Mouse (Mus musculus) liver, embryonic 12.5 days (tissue): ENCODE data around the gene Magi2. TPM values are rescaled to one million over a fixed set of nuclear protein-coding genes. Genes with fewer than 3 reads are reported as not detected.

ENCODE experiments used
- ATAC-seq: fragments of 200-750 bp; cut with Nextera tagmentation; 2 replicates; pipeline ENCODE4 v1.8.0; 2017; ENCODE audit warnings: moderate number of reproducible peaks, mild to moderate bottlenecking, moderate library complexity
- H3K27ac ChIP-seq: fragments of 300-500 bp; sonication (generic); 2 replicates; pipeline ENCODE4 v1.5.1; 2016; ENCODE audit warnings: mild to moderate bottlenecking
- H3K27me3 ChIP-seq: fragments of 300-500 bp; sonication (generic); replicated peaks from 2 replicates; pipeline ENCODE4 v1.6.1; 2016; ENCODE audit warnings: mild to moderate bottlenecking, moderate library complexity
- H3K36me3 ChIP-seq: fragments of 300-500 bp; sonication (generic); 2 replicates; pipeline ENCODE4 v1.6.1; 2016; ENCODE audit warnings: mild to moderate bottlenecking, moderate library complexity
- H3K4me1 ChIP-seq: fragments of 300-500 bp; sonication (generic); 2 replicates; pipeline ENCODE4 v1.6.1; 2016
- H3K4me2 ChIP-seq: fragments of 300-500 bp; sonication (generic); 2 replicates; pipeline ENCODE4 v1.6.1; 2016; ENCODE audit warnings: mild to moderate bottlenecking, moderate library complexity
- H3K4me3 ChIP-seq: fragments of 300-500 bp; sonication (generic); 2 replicates; pipeline ENCODE4 v1.5.1; 2016; ENCODE audit warnings: mild to moderate bottlenecking, moderate library complexity
- H3K9ac ChIP-seq: fragments of 300-500 bp; sonication (generic); 2 replicates; pipeline ENCODE4 v1.6.1; 2016; ENCODE audit warnings: mild to moderate bottlenecking, moderate library complexity
- H3K9me3 ChIP-seq: fragments of 300-500 bp; sonication (generic); replicated peaks from 2 replicates; pipeline ENCODE4 v1.6.1; 2016; ENCODE audit warnings: mild to moderate bottlenecking, moderate library complexity
- WGBS: fragments of 180-500 bp; shearing (Covaris S2); methylation state at CpG from one replicate; pipeline ENCODE4 v1.1.7; 2016; ENCODE audit not compliant: insufficient replicate concordance; 5-methylcytosine and 5-hydroxymethylcytosine counted together
- polyA plus RNA-seq: library from polyadenylated mRNA; unstranded; fragments of >200 nt; fragmentation: Nextera tagmentation; extraction: Ambion mirVana; gene quantifications from 2 replicates; pipeline ENCODE4 v1.2.1, GENCODE M21; 2016

Gene Magi2
- polyA plus RNA-seq, 1 experiment from 2014 or later: 0.77 TPM

- no peak for ATAC-seq
- H3K4me3 ChIP-seq: no peak overlapping the region
- WGBS: 70% methylated on average over 5 of the region's 5 CpGs
Observed at GRCm38 (mm10) chr5:20637300-20637989, 1410.6 kb downstream of the Magi2 start.

DNA sequence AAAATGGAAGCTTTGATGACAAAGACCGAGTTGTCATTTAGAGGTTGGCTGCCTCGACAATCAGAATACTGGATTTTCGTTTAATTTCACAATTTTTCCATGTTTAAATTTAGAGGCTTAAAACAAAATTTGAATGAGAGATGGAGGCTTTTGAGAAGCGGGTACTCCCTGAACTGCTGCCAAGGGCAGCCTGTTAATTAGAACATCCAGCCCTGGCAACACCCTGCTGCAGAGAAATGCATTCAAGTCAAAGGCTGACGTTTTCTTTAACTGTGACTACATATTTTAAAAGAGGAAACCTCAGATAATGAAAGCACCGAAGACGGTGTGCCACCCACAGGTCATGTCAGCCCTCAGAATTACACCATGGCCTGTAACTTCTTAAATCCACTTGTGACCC is 1415.4 kb downstream of the Magi2 start:
- Histone ChIP-seq H3K27ac (no peak overlapping the region), H3K4me3 (no peak overlapping the region), H3K4me2 (no peak overlapping the region), H3K9me3 (no peaks in the 10 kb centered on the region), H3K27me3 (no peaks in the 10 kb centered on the region), H3K4me1 (no peaks in the 10 kb centered on the region), H3K9ac (no peak overlapping the region), H3K36me3 (no peaks in the 10 kb centered on the region)
- no peak for ATAC-seq
- 56% methylated on average over 7 of the region's 7 CpGs for WGBS

More at GRCm38 (mm10) chr5:20637300-20637989, 1410.6 kb downstream of the Magi2 start:
- Histone ChIP-seq H3K36me3 (no peaks in the 10 kb centered on the region), H3K4me2 (no peak overlapping the region), H3K9me3 (no peaks in the 10 kb centered on the region), H3K9ac (no peak overlapping the region), H3K4me1 (no peaks in the 10 kb centered on the region), H3K27ac (no peak overlapping the region), H3K27me3 (no peaks in the 10 kb centered on the region)

GRCm38 (mm10) chr5:20643741-20644140 is 1416.9 kb downstream of the Magi2 start:
- no peak overlapping the region for H3K27ac ChIP-seq
- no peaks in the 10 kb centered on the region for H3K36me3 ChIP-seq
- peak; percentile 51; the same call in 1 of the 2 replicates for ATAC-seq
- H3K4me2 ChIP-seq: no peak overlapping the region
- no peaks in the 10 kb centered on the region for H3K4me1 ChIP-seq
- no peak overlapping the region for H3K4me3 ChIP-seq
- H3K27me3 ChIP-seq: no peaks in the 10 kb centered on the region
- 47% methylated on average over 1 of the region's 1 CpGs for WGBS
- no peaks in the 10 kb centered on the region for H3K9me3 ChIP-seq
- H3K9ac ChIP-seq: no peak overlapping the region

DNA sequence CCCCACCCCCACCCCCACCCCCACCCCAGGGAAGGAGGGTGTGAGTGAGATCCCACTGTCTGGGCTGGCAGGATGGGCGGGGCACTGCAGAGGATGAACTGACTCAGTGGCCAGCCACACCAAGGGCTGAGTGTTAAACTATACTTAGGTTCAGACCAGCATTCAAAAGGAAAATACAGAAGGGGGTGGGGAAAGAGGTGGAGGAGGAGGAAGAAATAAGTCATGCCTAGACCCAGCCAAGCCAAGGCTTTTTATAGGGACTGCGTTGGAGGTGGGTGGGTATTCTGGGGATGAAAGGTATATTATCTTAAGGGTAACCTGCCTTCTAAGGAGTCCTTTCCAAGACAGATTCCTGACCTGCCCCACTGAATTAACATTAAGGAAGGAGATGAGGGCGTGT is 1420.1 kb downstream of the Magi2 start:
- no peak for ATAC-seq
- no peaks in the 10 kb centered on the region for H3K9me3 ChIP-seq
- H3K9ac ChIP-seq: no peak overlapping the region
- no peaks in the 10 kb centered on the region for H3K4me1 ChIP-seq
- no peaks in the 10 kb centered on the region for H3K27me3 ChIP-seq
- H3K27ac ChIP-seq: no peak overlapping the region
- WGBS: 61% methylated on average over 3 of the region's 3 CpGs
- no peak overlapping the region for H3K4me3 ChIP-seq
- no peaks in the 10 kb centered on the region for H3K36me3 ChIP-seq
- H3K4me2 ChIP-seq: no peak overlapping the region

DNA sequence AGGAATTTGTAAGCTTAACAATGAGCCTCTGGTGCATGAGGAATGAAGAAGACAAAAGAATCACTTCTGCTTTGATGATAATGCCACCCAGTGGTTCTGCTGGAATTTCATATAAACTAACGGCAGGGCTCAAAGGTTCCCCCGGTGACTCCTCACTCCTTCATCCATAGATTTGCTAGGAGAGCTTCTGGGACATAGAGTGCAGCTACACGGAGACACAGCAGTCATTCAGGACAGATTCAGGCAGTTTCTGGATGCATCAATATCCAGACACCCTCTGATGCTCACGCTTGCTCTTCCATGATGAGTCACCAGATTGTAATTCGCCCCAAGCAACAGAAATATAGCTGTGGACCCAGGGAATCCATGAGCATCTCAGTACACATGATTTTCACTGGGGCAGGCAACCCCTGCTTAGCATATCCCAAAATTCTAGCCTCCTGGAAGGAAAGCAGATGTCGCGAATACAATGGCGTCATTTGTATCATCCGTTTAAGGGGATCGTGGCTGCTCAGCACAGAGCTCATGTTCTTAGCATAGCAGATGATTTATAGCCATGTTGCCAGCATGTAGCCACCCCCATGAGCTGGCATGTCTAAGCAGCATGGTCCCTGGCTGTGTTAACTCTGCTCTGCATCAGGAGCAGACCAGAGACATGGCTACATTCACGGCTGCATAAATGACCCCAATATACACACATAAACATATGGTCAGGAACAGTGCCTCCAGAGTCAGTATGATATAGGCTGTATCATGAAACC is 1426.8 kb downstream of the Magi2 start:
- H3K4me3 ChIP-seq: no peak overlapping the region
- H3K4me1 ChIP-seq: no peaks in the 10 kb centered on the region
- no peaks in the 10 kb centered on the region for H3K36me3 ChIP-seq
- no peak overlapping the region for H3K27ac ChIP-seq
- WGBS: 67% methylated on average over 11 of the region's 11 CpGs
- no peak for ATAC-seq
- no peak overlapping the region for H3K9ac ChIP-seq
- H3K27me3 ChIP-seq: no peaks in the 10 kb centered on the region
- no peak overlapping the region for H3K4me2 ChIP-seq
- H3K9me3 ChIP-seq: no peaks in the 10 kb centered on the region

GRCm38 (mm10) chr5:20654766-20655472 is 1428.1 kb downstream of the Magi2 start:
- H3K27me3 ChIP-seq: no peaks in the 10 kb centered on the region
- H3K27ac ChIP-seq: no peak overlapping the region

DNA sequence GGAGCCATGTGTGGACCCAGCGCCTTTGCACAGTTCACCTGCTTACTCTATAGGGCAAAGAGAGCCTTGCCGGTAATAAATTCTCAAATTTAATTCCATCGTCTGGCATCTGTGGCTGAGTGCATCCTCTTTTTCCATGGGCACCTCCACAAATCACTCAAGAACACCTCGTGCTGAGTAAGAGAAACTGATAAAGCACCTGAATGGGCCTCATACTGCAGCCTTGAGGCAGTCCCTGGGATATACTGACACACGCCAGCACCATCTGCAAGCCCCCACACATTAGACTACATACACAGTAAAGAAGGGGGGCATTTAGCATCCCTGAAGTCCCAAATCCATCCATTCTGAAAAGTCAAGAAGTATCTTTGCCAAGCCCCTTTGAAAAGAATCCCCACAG is 1430.2 kb downstream of the Magi2 start:
- H3K9ac ChIP-seq: no peak overlapping the region
- H3K4me3 ChIP-seq: no peak overlapping the region
- no peak overlapping the region for H3K4me2 ChIP-seq
- 76% methylated on average over 5 of the region's 5 CpGs for WGBS
- no peak overlapping the region for H3K27ac ChIP-seq
- H3K4me1 ChIP-seq: no peaks in the 10 kb centered on the region
- no peaks in the 10 kb centered on the region for H3K36me3 ChIP-seq
- no peaks in the 10 kb centered on the region for H3K27me3 ChIP-seq
- no peaks in the 10 kb centered on the region for H3K9me3 ChIP-seq
- ATAC-seq: no peak

More at GRCm38 (mm10) chr5:20654766-20655472, 1428.1 kb downstream of the Magi2 start:
- H3K4me1 ChIP-seq: no peaks in the 10 kb centered on the region
- no peaks in the 10 kb centered on the region for H3K36me3 ChIP-seq
- 37% methylated on average over 10 of the region's 10 CpGs for WGBS
- no peak overlapping the region for H3K9ac ChIP-seq
- no peak for ATAC-seq
- no peaks in the 10 kb centered on the region for H3K9me3 ChIP-seq
- H3K4me3 ChIP-seq: no peak overlapping the region
- H3K4me2 ChIP-seq: no peak overlapping the region

GRCm38 (mm10) chr5:20667601-20668000 is 1440.8 kb downstream of the Magi2 start:
- Histone ChIP-seq H3K4me1 (no peaks in the 10 kb centered on the region), H3K27me3 (no peaks in the 10 kb centered on the region), H3K36me3 (no peaks in the 10 kb centered on the region), H3K4me3 (no peak overlapping the region), H3K9me3 (no peaks in the 10 kb centered on the region), H3K27ac (no peak overlapping the region), H3K4me2 (no peak overlapping the region), H3K9ac (no peak overlapping the region)
- 80% methylated on average over 8 of the region's 8 CpGs for WGBS
- no peak for ATAC-seq

DNA sequence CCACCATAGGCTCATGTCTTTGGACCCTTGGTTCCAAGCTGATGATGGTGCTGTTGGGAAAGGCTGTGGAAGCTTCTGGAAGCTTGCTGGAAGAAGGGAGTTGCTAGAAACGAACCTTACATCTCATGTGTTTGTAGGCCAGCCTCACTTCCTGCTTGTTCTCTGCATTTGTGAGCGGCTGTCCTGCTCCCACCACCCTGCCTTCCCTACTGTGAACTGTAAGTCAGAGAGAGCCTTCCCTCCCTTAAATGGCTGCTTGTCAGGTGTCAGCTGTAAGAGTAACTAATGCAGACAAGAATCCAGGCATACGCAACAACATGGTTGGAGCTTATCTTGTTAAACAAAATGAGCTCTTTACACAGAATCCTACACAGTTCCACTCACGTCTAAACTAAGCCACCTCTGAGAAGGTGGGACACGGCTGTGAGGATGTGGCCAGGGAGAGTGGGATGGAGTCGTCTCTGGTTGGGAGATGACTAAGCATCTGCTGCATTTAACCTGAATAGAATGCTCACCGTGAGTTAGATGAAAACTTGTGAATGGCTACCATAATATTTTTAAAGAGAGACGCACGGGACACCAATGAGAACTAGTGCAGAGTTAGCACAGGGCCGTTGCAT is 1442.0 kb downstream of the Magi2 start:
- Histone ChIP-seq H3K27me3 (no peaks in the 10 kb centered on the region), H3K9me3 (no peaks in the 10 kb centered on the region), H3K27ac (no peak overlapping the region), H3K36me3 (no peaks in the 10 kb centered on the region), H3K4me3 (no peak overlapping the region), H3K4me2 (no peak overlapping the region), H3K4me1 (no peaks in the 10 kb centered on the region), H3K9ac (no peak overlapping the region)
- WGBS: 64% methylated on average over 10 of the region's 10 CpGs
- ATAC-seq: no peak

DNA sequence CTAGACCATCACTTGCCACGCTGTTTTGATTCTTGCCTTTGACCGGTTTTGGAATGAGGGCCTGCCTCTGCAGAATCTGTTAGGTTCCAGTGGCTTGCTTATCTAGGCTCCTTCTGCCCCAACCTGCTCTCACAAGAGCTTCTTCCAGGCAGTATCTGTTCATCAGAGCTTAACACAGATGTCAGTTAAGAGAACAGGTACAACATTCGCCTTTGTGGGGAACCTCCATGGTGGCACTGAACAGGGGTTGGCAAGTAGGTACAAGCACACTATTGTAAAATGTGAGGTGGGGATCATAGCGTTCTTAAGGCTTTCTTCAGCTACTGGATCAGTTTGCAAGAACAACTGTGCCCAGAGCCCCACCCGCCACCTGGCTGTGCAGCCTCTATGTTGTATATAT is 1442.6 kb downstream of the Magi2 start:
- Histone ChIP-seq H3K36me3 (no peaks in the 10 kb centered on the region), H3K9me3 (no peaks in the 10 kb centered on the region), H3K9ac (no peak overlapping the region), H3K27ac (no peak overlapping the region), H3K27me3 (no peaks in the 10 kb centered on the region), H3K4me3 (no peak overlapping the region), H3K4me1 (no peaks in the 10 kb centered on the region), H3K4me2 (no peak overlapping the region)
- ATAC-seq: no peak
- 76% methylated on average over 5 of the region's 5 CpGs for WGBS

DNA sequence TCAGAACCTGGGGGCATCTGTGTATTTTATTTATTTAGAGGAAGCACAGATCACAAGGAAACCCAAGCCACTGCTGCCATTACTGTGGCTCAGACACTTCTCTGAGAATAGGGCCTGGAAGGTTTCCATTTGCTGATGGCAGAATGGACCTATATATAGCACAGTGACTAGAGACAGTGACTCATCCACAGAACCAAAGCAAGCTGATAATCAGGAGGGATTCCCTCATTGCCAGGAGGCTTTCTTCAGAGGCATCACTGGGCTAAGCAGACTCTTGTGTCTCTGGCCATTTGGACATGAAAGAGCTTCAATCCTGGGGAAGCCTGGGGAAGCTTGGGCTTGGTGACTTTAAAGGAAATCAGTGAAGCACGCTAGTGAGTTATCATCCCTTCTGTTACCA is 1445.0 kb downstream of the Magi2 start:
- H3K36me3 ChIP-seq: no peaks in the 10 kb centered on the region
- H3K4me2 ChIP-seq: no peak overlapping the region
- ATAC-seq: no peak
- no peaks in the 10 kb centered on the region for H3K4me1 ChIP-seq
- H3K9ac ChIP-seq: no peak overlapping the region
- H3K9me3 ChIP-seq: no peaks in the 10 kb centered on the region
- H3K4me3 ChIP-seq: no peak overlapping the region
- WGBS: 27% methylated on average over 1 of the region's 1 CpGs
- no peak overlapping the region for H3K27ac ChIP-seq
- no peaks in the 10 kb centered on the region for H3K27me3 ChIP-seq

GRCm38 (mm10) chr5:20674523-20674922 is 1447.7 kb downstream of the Magi2 start:
- no peaks in the 10 kb centered on the region for H3K9me3 ChIP-seq
- no peak overlapping the region for H3K4me3 ChIP-seq
- no peaks in the 10 kb centered on the region for H3K27me3 ChIP-seq
- no peaks in the 10 kb centered on the region for H3K36me3 ChIP-seq
- 53% methylated on average over 8 of the region's 8 CpGs for WGBS
- no peak for ATAC-seq
- H3K9ac ChIP-seq: no peak overlapping the region
- H3K4me1 ChIP-seq: no peaks in the 10 kb centered on the region
- no peak overlapping the region for H3K4me2 ChIP-seq
- H3K27ac ChIP-seq: no peak overlapping the region
